Comparison of ENCODE assay signal across 23 mouse cellular contexts in the genomic region with DNA sequence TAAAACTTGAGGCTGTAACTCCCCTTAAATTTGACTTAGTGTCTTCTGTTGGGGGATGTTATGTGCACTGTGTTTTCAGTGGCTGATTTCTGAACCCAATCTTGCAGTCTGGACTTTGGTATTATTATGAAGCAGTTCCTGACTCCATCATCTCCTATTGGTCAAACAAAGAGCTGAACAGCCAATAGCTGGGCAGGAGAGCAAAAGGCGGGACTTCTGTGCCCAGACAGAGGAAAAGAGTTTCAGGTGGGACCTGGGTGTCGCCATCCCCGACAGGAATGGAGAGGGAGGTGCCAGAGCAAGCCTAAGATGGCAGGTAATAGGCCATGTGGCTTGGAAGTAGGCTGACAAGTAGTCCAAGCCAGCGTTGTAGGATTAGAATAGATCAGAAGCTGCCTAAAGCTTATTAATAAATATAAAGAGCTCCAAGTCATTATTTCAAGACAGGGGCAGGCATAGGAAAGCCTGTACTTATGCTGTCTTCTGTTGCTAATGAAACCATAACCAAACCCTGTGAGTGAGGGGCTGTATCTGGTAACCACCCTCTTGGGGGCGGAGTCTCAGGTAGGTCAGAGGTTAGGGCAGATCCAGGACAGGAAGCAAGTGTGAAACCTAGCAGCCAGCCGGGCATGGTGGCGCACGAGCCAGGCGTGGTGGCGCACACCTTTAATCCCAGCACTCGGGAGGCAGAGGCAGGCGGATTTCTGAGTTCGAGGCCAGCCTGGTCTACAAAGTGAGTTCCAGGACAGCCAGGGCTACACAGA. TPM values are rescaled to one million over a fixed set of nuclear protein-coding genes. Genes with fewer than 3 reads are reported as not detected.
DNase-seq lines count a peak whose midpoint lies in the region; ATAC-seq lines count a peak whose summit lies in the region.
"Had no signal": no experiment of that assay in that cellular context is flagged by ENCODE, and none has a peak within 500 bp of the region (broad histone marks: within the 10 kb centered on the region; RNA-seq: fewer than 3 reads in every experiment).

No protein-coding gene starts in this region.

- peak; percentile 79 for DNase-seq in heart, adult 11 months
- DNase-seq in heart, postnatal 14 days: no peak
- DNase-seq in testis, postnatal 14 days (ENCODE audit: low spot score): peak; percentile 11
- DNase-seq in testis, postnatal 10 days (ENCODE audit: low spot score): no peak
- DNase-seq in gastrocnemius, postnatal 10 days: no peak
- DNase-seq in thymus, postnatal 4 days: no peak
- DNase-seq: adrenal gland, postnatal 10 days; B cell, adult 2 months; cerebellum, adult 11 months; cerebellum, adult 8-10 months; cerebellum, postnatal 14 days; embryo, embryonic 11 days; heart, adult 2 months had no signal

- H3K9me3 ChIP-seq in intestine, embryonic 16.5 days (ENCODE audit: control insufficient read depth, low read length): no peaks in the 10 kb centered on the region
- H3K9me3 ChIP-seq: embryonic facial prominence, embryonic 15.5 days; heart, embryonic 15.5 days; hindbrain, embryonic 10.5 days had no signal

- H3K9ac ChIP-seq in intestine, embryonic 16.5 days (ENCODE audit: low read depth, low read length): no peak overlapping the region
- H3K9ac ChIP-seq: embryonic facial prominence, embryonic 15.5 days; heart, embryonic 15.5 days; hindbrain, embryonic 14.5 days had no signal

- H3K4me3 ChIP-seq in intestine, embryonic 16.5 days (ENCODE audit: low read length): no peak overlapping the region
- H3K4me3 ChIP-seq: embryonic facial prominence, embryonic 15.5 days; erythroblast, embryonic 14.5 days; forebrain, embryonic 10.5 days; heart, adult 2 months; heart, embryonic 15.5 days; hindbrain, embryonic 10.5 days had no signal

- H3K4me2 ChIP-seq in intestine, embryonic 16.5 days (ENCODE audit: low read depth, low read length): no peak overlapping the region
- H3K4me2 ChIP-seq: embryonic facial prominence, embryonic 15.5 days; heart, embryonic 11.5 days; heart, embryonic 15.5 days; hindbrain, embryonic 14.5 days had no signal

- no peaks in the 10 kb centered on the region for H3K4me1 ChIP-seq in intestine, embryonic 16.5 days (ENCODE audit: control insufficient read depth, insufficient read depth, low read length)
- H3K4me1 ChIP-seq: embryonic facial prominence, embryonic 15.5 days; forebrain, embryonic 10.5 days; hindbrain, embryonic 10.5 days had no signal

- intact Hi-C loops in heart, postnatal 14 days (cut with DNase I): loop anchor here (10.0 kb wide), 1 partner anchor 121 kb away; no protein-coding TSS in a partner anchor

- 87% methylated on average over 12 of the region's 13 CpGs for WGBS in intestine, embryonic 16.5 days

- ATAC-seq in intestine, embryonic 16.5 days: peak; percentile 66
- ATAC-seq: CD4-positive, CD25-positive, alpha-beta regulatory T cell, adult 4 months; forebrain, embryonic 14.5 days had no signal

- no peaks in the 10 kb centered on the region for H3K36me3 ChIP-seq in intestine, embryonic 16.5 days (ENCODE audit: control insufficient read depth, insufficient read depth, low read length)
- H3K36me3 ChIP-seq: embryonic facial prominence, embryonic 15.5 days; forebrain, embryonic 10.5 days; heart, embryonic 15.5 days; hindbrain, embryonic 10.5 days had no signal

- H3K27me3 ChIP-seq in intestine, embryonic 16.5 days (replicated peaks; ENCODE audit: control insufficient read depth, insufficient read depth, low read length): no peaks in the 10 kb centered on the region
- H3K27me3 ChIP-seq: embryonic facial prominence, embryonic 15.5 days; heart, embryonic 15.5 days had no signal

- no peak overlapping the region for H3K27ac ChIP-seq in intestine, embryonic 16.5 days (ENCODE audit: low read length)
- H3K27ac ChIP-seq: embryonic facial prominence, embryonic 15.5 days; forebrain, embryonic 10.5 days; heart, adult 2 months; heart, embryonic 15.5 days; hindbrain, embryonic 10.5 days; hindbrain, embryonic 14.5 days had no signal

RNA-seq across cellular contexts. Expression of a gene that starts 60.0 kb away (rescaled TPM):
- 100 to 1,000 TPM; 150 to 185 TPM for total RNA-seq in heart, postnatal 14 days (2021)
- 354 and 361 TPM in 2 replicates for polyA plus RNA-seq in intestine, embryonic 16.5 days (2015; fragmentation: Nextera tagmentation; extraction: Ambion mirVana)
- total RNA-seq in gastrocnemius, postnatal 10 days (2021): 10 to 100 TPM; 83.7 to 94.4 TPM

Comparison
In these comparisons a context has a peak if more than half of its experiments do, and no peak if none do; other contexts are left out.
1. DNase-seq: peak in heart, adult 11 months (single experiment) and testis, postnatal 14 days (single experiment); none in heart, postnatal 14 days (0 of 2), testis, postnatal 10 days (single experiment), gastrocnemius, postnatal 10 days (single experiment) and thymus, postnatal 4 days (single experiment).